Comparison of ENCODE assay signal across 9 mouse cellular contexts in genomic region chr15:103060341-103061130, GRCm38 (mm10). TPM values are rescaled to one million over a fixed set of nuclear protein-coding genes. Genes with fewer than 3 reads are reported as not detected.
DNase-seq lines count a peak whose midpoint lies in the region; ATAC-seq and TF ChIP-seq lines count a peak whose summit lies in the region.
"Had no signal": no experiment of that assay in that cellular context is flagged by ENCODE, and none has a peak within 500 bp of the region (broad histone marks: within the 10 kb centered on the region; RNA-seq: fewer than 3 reads in every experiment).

No protein-coding gene starts in this region.

- H3K4me3 ChIP-seq in E14TG2a.4 (replicated peaks; ENCODE audit: low read length): peak overlapping the region; percentile 58
- peak overlapping the region; percentile 15 for H3K4me3 ChIP-seq in ES-Bruce4 (ENCODE audit: low read depth, low read length)
- H3K4me3 ChIP-seq in stomach, embryonic 14.5 days (ENCODE audit: low read depth, low read length): peak overlapping the region; percentile 31

- peak overlapping the region; percentile 76 for H3K4me2 ChIP-seq in stomach, embryonic 14.5 days (replicated peaks; ENCODE audit: low read depth, low read length)

- peak; percentile 4 to 43; a peak in 1 of 4 replicates for ATAC-seq in hematopoietic stem cell, adult 5-6 weeks (replicated peaks in 1 of 2; ENCODE audit: insufficient read depth in 1 of 2, low FRiP score in 2 of 2, low TSS enrichment in 1 of 2, low read depth in 1 of 2, poor library complexity in 2 of 2, severe bottlenecking in 2 of 2)
- ATAC-seq in stomach, embryonic 14.5 days (ENCODE audit: insufficient number of reproducible peaks, insufficient read depth, low FRiP score, low read depth): peak; percentile 70

- H3K27ac ChIP-seq in ES-Bruce4 (ENCODE audit: insufficient read depth, low read length): no peak overlapping the region
- H3K27ac ChIP-seq in stomach, embryonic 14.5 days (ENCODE audit: low read length): peak overlapping the region; percentile 98

- peak; percentile 78 to 82 for DNase-seq in kidney, postnatal 36 days
- no peak for DNase-seq in spleen, postnatal 36 days (ENCODE audit: low spot score in 2 of 2)
- no peak for DNase-seq in cerebellum, adult 11-12 months
- DNase-seq in frontal cortex, postnatal 10 days (ENCODE audit: low spot score in 2 of 2): no peak

- WGBS in stomach, embryonic 14.5 days: 2% methylated on average over 36 of the region's 36 CpGs

- no peak for TF ChIP-seq EP300 in ES-Bruce4 (IDR thresholded peaks at IDR 0.05; ENCODE audit: insufficient read depth, low read depth, low read length)

- H3K9me3 ChIP-seq in E14TG2a.4 (ENCODE audit: low read length) (no peaks in the 10 kb centered on the region), ES-Bruce4 (replicated peaks; ENCODE audit: control insufficient read depth, insufficient read depth, low read length, poor library complexity, severe bottlenecking) (no peaks in the 10 kb centered on the region)
- H3K9me3 ChIP-seq in stomach, embryonic 14.5 days (ENCODE audit: control insufficient read depth, low read depth, low read length): no peaks in the 10 kb centered on the region

- H3K4me1 ChIP-seq in E14TG2a.4 (replicated peaks; ENCODE audit: low read depth, low read length) (peaks cover 23% of the 10 kb centered on the region), ES-Bruce4 (ENCODE audit: control insufficient read depth, insufficient read depth, low read length) (no peaks in the 10 kb centered on the region)
- peaks cover 28% of the 10 kb centered on the region for H3K4me1 ChIP-seq in stomach, embryonic 14.5 days (ENCODE audit: control insufficient read depth, insufficient read depth, low read length)

- peak overlapping the region; percentile 36 for H3K9ac ChIP-seq in ES-Bruce4 (ENCODE audit: low read depth, poor library complexity, severe bottlenecking)
- peak overlapping the region; percentile 57 for H3K9ac ChIP-seq in stomach, embryonic 14.5 days (replicated peaks; ENCODE audit: low read depth, low read length)

- H3K27me3 ChIP-seq in E14TG2a.4 (ENCODE audit: insufficient read depth, low read length) (peaks cover 93% of the 10 kb centered on the region), ES-Bruce4 (ENCODE audit: control insufficient read depth, insufficient read depth, low read length, poor library complexity, severe bottlenecking) (peaks cover 15% of the 10 kb centered on the region)
- no peaks in the 10 kb centered on the region for H3K27me3 ChIP-seq in stomach, embryonic 14.5 days (ENCODE audit: control insufficient read depth, insufficient read depth, low read length)

- H3K36me3 ChIP-seq in E14TG2a.4 (ENCODE audit: insufficient read depth, low read length) (no peaks in the 10 kb centered on the region), ES-Bruce4 (ENCODE audit: control insufficient read depth, insufficient read depth, low read length, poor library complexity, severe bottlenecking) (no peaks in the 10 kb centered on the region)
- H3K36me3 ChIP-seq in stomach, embryonic 14.5 days (ENCODE audit: control insufficient read depth, insufficient read depth, low read length): no peaks in the 10 kb centered on the region

- TF ChIP-seq CTCF in E14TG2a.4 (conservative IDR thresholded peaks at IDR 0.05; ENCODE audit: low read length) (no peak), ES-Bruce4 (IDR thresholded peaks at IDR 0.05; ENCODE audit: low read depth, low read length) (no peak)

- TF ChIP-seq POLR2A in ES-Bruce4 (IDR thresholded peaks at IDR 0.05; ENCODE audit: insufficient read depth, low read length): no peak

RNA-seq across cellular contexts. Expression of gene Hoxc4, which starts 41.8 kb away (rescaled TPM):
- polyA plus RNA-seq in ES-Bruce4 (2011; ENCODE audit: insufficient read depth, insufficient read length, low read depth, missing spikeins): 0.56 and 0.99 TPM in 2 replicates
- total RNA-seq in hematopoietic stem cell, adult 5-6 weeks (2017): 0.69 TPM in 1 of 2 replicates, not detected in the other
- 23.4 and 26.5 TPM in 2 replicates for polyA plus RNA-seq in stomach, embryonic 14.5 days (2014; fragmentation: Nextera tagmentation; extraction: Ambion mirVana)
- total RNA-seq: left cerebral cortex, adult 8-10 months had no signal

Comparison
In these comparisons a context has a peak if more than half of its experiments do, and no peak if none do; other contexts are left out.
1. DNase-seq: peak in kidney, postnatal 36 days (2 of 2); none in spleen, postnatal 36 days (0 of 2), cerebellum, adult 11-12 months (single experiment) and frontal cortex, postnatal 10 days (0 of 2).
2. RNA of gene Hoxc4, which starts 41.8 kb away (polyA plus RNA-seq): 23.4 to 26.5 TPM in stomach, embryonic 14.5 days; 0.56 to 0.99 TPM in ES-Bruce4; every median in the first group is over 10 times any median in the second.
3. Peak in every context shown above with its lines, with median percentiles within 50 percentile points of each other: H3K4me3 ChIP-seq.